Mouse (Mus musculus) midbrain, embryonic 11.5 days (tissue): Measurements from ENCODE around the gene Rcsd1. TPM values are rescaled to one million over a fixed set of nuclear protein-coding genes. Genes with fewer than 3 reads are reported as not detected.

Experiments used
- ATAC-seq: fragments of 200-750 bp; cut with Nextera tagmentation; 2 replicates; pipeline ENCODE4 v1.8.0; 2017; ENCODE audit warnings: moderate TSS enrichment, moderate library complexity; ENCODE audit not compliant: low FRiP score
- DNase-seq: peaks from one replicate; pipeline ENCODE4 v3.0.0; 2015; ENCODE audit warnings: low spot score; ENCODE audit errors: missing footprints
- H3K27ac ChIP-seq: fragments of 300-500 bp; sonication (generic); 2 replicates; pipeline ENCODE4 v1.5.1; 2014; ENCODE audit warnings: low read depth, low read length
- H3K27me3 ChIP-seq: fragments of 300-500 bp; sonication (generic); 2 replicates; pipeline ENCODE4 v1.6.1; 2014; ENCODE audit warnings: mild to moderate bottlenecking, low read length, moderate library complexity, mixed read lengths; ENCODE audit not compliant: control insufficient read depth, insufficient read depth
- H3K36me3 ChIP-seq: fragments of 300-500 bp; sonication (generic); 2 replicates; pipeline ENCODE4 v1.6.1; 2014; ENCODE audit warnings: mild to moderate bottlenecking, low read length, moderate library complexity, mixed read lengths; ENCODE audit not compliant: control insufficient read depth, insufficient read depth
- H3K4me1 ChIP-seq: fragments of 300-500 bp; sonication (generic); 2 replicates; pipeline ENCODE4 v1.6.1; 2014; ENCODE audit warnings: low read length; ENCODE audit not compliant: control insufficient read depth, insufficient read depth
- H3K4me2 ChIP-seq: fragments of 300-500 bp; sonication (generic); 2 replicates; pipeline ENCODE4 v1.6.1; 2014; ENCODE audit warnings: mild to moderate bottlenecking, moderate library complexity
- H3K4me3 ChIP-seq: fragments of 300-500 bp; sonication (generic); 2 replicates; pipeline ENCODE4 v1.5.1; 2014; ENCODE audit warnings: low read depth, low read length
- H3K9ac ChIP-seq: fragments of 300-500 bp; sonication (generic); 2 replicates; pipeline ENCODE4 v1.6.1; 2014; ENCODE audit warnings: low read length
- H3K9me3 ChIP-seq: fragments of 300-500 bp; sonication (generic); 2 replicates; pipeline ENCODE4 v1.6.1; 2016; ENCODE audit warnings: low read length; ENCODE audit not compliant: control insufficient read depth
- WGBS: fragments of 180-500 bp; shearing (Covaris S2); extraction: QIAGEN DNeasy Blood & Tissue Kit; methylation state at CpG from one replicate; pipeline ENCODE4 v1.1.7; 2014; 5-methylcytosine and 5-hydroxymethylcytosine counted together
- polyA plus RNA-seq: library from polyadenylated mRNA; unstranded; fragments of >200 nt; fragmentation: Nextera tagmentation; extraction: Ambion mirVana; gene quantifications from 2 replicates; pipeline ENCODE4 v1.2.1, GENCODE M21; 2014

Rcsd1 gene
- polyA plus RNA-seq, 1 experiment from 2014 or later = 5.9 TPM

DNA sequence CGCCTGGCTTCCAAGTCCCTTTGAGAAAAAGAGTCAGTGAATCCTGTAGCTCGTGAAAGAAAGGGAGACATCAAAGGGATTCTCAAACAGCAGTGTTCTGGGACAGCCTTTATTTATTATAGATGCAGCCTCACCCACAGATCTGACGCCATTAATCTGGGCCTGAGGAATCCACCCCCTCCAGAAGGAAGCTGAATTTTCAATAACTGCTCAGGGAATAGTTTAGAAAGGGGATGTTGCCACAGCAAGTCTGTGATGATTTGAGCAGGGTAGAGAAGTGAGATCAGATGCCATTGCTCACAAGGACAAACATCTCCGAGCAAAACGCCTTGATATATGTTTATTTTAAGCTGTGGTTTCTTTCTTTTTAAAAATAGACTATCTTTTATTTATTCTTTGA is 27.9 kb upstream of the Rcsd1 start:
- no peak overlapping the region for H3K4me2 ChIP-seq
- 39% methylated on average over 5 of the region's 5 CpGs for WGBS
- no peak for DNase-seq

DNA sequence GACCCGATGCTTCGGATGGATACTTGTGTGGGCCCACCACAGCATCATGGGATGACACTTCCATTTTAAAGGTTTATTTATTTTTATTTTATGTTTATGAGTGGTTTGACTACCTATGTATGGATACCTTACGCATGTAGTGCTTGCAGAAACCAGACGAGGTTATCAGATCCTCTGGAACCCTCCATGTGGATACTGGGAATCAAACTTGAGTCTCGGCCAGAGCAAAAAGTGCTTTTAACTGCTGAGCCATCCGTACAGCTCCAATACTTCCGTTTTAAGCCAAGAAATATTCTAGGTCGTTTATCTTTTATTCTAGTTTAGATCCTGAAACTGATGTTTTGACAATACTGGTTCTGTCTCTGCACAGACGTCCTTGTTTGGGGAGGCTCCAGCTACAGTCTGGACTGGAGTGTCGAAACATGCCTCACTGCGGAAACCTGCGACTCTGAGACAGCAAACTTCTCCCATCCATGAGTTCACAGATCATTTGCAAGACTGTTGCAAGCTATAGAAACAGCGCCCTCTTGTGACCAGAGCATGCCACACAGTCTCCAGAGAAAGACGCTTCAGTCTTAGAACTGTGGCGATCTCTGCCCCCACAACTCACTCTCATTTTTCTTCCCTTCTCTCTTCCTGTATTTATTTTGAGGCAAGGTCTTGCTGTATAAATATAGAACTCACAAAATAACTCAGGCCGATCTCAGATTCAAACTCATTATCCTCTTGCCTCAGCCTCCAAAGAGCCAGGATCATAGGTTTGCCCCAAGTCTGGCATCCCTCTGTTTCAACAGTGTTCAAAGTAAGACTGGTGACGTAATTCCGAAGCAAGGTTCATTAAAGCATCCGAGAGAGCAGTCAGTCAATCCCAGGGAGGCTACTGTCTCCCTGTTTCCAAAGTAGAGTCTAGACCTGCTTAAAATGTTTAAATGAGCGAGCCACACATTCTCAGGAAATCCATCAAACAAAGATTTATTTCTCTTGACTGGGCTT is 26.6 kb upstream of the Rcsd1 start:
- Histone ChIP-seq H3K27me3 (no peaks in the 10 kb centered on the region), H3K9me3 (no peaks in the 10 kb centered on the region), H3K27ac (no peak overlapping the region), H3K4me1 (no peaks in the 10 kb centered on the region; the same call in 1 of the 2 replicates), H3K9ac (0 out of 2 replicates have a peak overlapping the region, but pooled peaks have one; percentile 18), H3K4me2 (no peak overlapping the region), H3K36me3 (no peaks in the 10 kb centered on the region), H3K4me3 (no peak overlapping the region)
- peak; percentile 75; the same call in 1 of the 2 replicates for ATAC-seq
- DNase-seq = peak; percentile 98
- 38% methylated on average over 20 of the region's 20 CpGs for WGBS

More for the DNA sequence above, 27.9 kb upstream of the Rcsd1 start:
- Histone ChIP-seq H3K4me3 (no peak overlapping the region), H3K4me1 (no peaks in the 10 kb centered on the region; the same call in 1 of the 2 replicates), H3K36me3 (no peaks in the 10 kb centered on the region), H3K27me3 (no peaks in the 10 kb centered on the region), H3K9me3 (no peaks in the 10 kb centered on the region), H3K27ac (no peak overlapping the region), H3K9ac (no peak overlapping the region)
- ATAC-seq = no peak

DNA sequence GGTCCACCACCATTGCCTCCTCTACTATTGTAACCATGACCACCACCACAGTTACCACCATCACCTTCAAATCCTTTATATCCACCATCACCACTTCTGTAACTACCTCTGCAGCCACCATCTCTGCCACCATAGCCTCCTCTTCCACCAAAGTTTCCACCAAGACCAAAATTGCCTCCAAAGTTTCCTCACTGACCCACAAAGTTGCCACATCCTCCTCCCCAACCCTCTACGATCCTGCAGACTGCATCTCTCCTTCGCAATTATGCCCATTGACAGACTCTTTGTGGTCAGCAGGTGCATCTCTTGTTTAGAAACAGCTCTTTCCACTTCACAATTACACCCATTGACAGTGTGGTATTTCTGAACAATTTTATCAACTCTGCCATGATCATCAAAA is 25.3 kb upstream of the Rcsd1 start:
- DNase-seq (no peak), ATAC-seq (no peak)
- no peak overlapping the region for H3K27ac ChIP-seq
- H3K9ac ChIP-seq = no peak overlapping the region
- H3K36me3 ChIP-seq = no peaks in the 10 kb centered on the region
- 91% methylated on average over 2 of the region's 2 CpGs for WGBS
- no peak overlapping the region for H3K4me3 ChIP-seq
- H3K9me3 ChIP-seq = no peaks in the 10 kb centered on the region
- no peak overlapping the region for H3K4me2 ChIP-seq
- H3K4me1 ChIP-seq = no peaks in the 10 kb centered on the region; the same call in 1 of the 2 replicates
- H3K27me3 ChIP-seq = no peaks in the 10 kb centered on the region

DNA sequence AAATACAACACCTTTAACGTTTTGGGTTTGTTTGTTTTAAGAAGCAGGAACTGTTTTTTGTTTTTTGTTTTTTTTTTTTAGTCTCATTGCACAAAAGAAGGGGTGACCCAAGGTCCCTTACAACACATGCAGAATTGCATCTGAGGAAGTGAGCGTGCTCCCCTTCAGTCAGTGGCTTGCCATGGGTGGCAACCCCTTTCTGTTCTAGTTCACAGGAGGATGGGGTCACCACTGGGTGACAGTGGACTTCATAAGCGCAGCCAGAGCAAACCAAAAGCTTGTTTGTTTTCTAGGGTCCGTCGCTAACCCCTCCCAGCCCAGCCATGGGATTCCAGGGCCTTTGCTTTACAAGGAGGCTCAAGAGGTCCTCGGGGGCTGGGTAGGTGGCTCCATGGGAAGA is 22.0 kb upstream of the Rcsd1 start:
- ATAC-seq (no peak), DNase-seq (no peak)
- no peak overlapping the region for H3K27ac ChIP-seq
- WGBS = 73% methylated on average over 6 of the region's 6 CpGs
- no peaks in the 10 kb centered on the region for H3K9me3 ChIP-seq
- peaks cover 4% of the 10 kb centered on the region for H3K4me1 ChIP-seq
- no peak overlapping the region for H3K4me3 ChIP-seq
- no peak overlapping the region for H3K9ac ChIP-seq
- no peaks in the 10 kb centered on the region for H3K36me3 ChIP-seq
- no peak overlapping the region for H3K4me2 ChIP-seq
- H3K27me3 ChIP-seq = no peaks in the 10 kb centered on the region

DNA sequence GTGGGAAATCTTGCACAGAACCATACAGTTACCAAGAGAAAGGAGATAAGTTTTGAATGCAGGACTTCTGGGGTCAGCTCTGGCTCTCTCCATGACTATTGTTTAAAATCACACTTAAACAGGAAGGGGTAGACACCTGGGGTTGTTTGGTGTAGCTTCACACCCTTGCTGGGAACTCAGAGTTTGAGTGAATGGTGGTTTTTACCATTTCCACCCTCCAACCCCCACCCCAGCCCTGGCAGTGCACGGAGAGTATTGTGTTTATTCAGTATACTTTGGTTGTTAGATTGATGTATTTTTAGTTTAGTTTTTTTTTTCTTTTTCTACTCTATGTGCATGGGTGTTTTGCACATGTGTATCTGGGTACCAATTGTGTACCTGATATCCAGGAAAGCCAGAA is 20.6 kb upstream of the Rcsd1 start:
- H3K9me3 ChIP-seq = no peaks in the 10 kb centered on the region
- WGBS = 55% methylated on average over 1 of the region's 1 CpGs
- DNase-seq (no peak), ATAC-seq (no peak)
- H3K4me1 ChIP-seq = peaks cover 4% of the 10 kb centered on the region; the same call in 1 of the 2 replicates
- H3K27ac ChIP-seq = no peak overlapping the region
- H3K36me3 ChIP-seq = no peaks in the 10 kb centered on the region
- H3K9ac ChIP-seq = no peak overlapping the region
- H3K4me3 ChIP-seq = no peak overlapping the region
- no peaks in the 10 kb centered on the region for H3K27me3 ChIP-seq
- H3K4me2 ChIP-seq = no peak overlapping the region

DNA sequence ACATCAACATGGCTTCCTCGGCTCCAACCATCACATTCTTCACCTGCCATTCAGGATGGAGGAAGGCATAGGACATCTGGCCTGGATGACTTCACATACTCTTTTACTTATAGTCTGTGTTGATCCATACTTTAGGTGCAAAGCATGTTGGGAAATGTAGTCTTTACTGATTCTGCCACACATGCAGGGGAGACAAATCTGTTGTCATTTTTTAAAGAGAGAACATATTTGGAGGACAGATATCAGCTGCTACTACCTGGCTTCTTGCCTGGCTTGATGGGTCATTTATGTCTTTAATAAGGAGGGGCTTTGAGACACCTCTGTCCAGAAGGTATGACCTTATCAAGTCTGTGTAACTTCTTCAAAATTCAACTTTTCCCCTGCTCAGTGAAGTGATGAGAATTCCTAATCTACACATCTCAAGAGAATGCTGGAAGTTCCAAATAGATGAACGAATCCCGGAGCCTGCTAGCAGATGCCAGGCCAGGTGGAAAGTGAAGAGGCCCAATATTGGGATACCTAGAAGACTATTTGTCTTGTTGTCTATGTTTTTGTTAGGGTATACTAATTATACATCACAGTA is 18.6 kb upstream of the Rcsd1 start:
- H3K4me1 ChIP-seq = peaks cover 4% of the 10 kb centered on the region; the same call in 1 of the 2 replicates
- 88% methylated on average over 3 of the region's 3 CpGs for WGBS
- H3K9ac ChIP-seq = no peak overlapping the region
- no peaks in the 10 kb centered on the region for H3K36me3 ChIP-seq
- H3K4me3 ChIP-seq = no peak overlapping the region
- DNase-seq (no peak), ATAC-seq (no peak)
- H3K27me3 ChIP-seq = no peaks in the 10 kb centered on the region
- no peak overlapping the region for H3K4me2 ChIP-seq
- H3K9me3 ChIP-seq = no peaks in the 10 kb centered on the region
- no peak overlapping the region for H3K27ac ChIP-seq

DNA sequence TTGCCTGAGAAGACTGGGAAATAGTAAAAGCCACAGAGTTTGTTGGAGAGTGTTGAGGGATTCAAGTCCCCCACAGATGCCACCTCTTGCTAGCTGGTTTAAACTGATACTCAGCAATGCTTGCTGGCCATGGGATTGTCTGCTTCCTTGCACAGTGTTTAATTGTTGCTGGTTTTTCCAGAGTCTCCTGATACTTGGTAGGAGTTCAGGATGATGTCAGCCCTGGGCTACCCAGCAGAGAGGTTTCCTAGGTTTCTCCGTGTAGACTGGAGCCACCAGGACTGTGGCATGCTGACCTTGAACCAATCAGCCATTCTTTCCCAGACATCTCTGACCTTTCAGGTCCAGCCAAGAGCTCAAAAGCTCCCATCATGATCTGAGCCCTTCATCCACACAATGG is 17.4 kb upstream of the Rcsd1 start:
- Histone ChIP-seq H3K27ac (no peak overlapping the region), H3K27me3 (no peaks in the 10 kb centered on the region), H3K9me3 (no peaks in the 10 kb centered on the region), H3K36me3 (no peaks in the 10 kb centered on the region), H3K4me3 (no peak overlapping the region), H3K9ac (no peak overlapping the region), H3K4me2 (no peak overlapping the region), H3K4me1 (peaks cover 4% of the 10 kb centered on the region; the same call in 1 of the 2 replicates)
- 43% methylated on average over 1 of the region's 1 CpGs for WGBS
- ATAC-seq = no peak
- DNase-seq = no peak

DNA sequence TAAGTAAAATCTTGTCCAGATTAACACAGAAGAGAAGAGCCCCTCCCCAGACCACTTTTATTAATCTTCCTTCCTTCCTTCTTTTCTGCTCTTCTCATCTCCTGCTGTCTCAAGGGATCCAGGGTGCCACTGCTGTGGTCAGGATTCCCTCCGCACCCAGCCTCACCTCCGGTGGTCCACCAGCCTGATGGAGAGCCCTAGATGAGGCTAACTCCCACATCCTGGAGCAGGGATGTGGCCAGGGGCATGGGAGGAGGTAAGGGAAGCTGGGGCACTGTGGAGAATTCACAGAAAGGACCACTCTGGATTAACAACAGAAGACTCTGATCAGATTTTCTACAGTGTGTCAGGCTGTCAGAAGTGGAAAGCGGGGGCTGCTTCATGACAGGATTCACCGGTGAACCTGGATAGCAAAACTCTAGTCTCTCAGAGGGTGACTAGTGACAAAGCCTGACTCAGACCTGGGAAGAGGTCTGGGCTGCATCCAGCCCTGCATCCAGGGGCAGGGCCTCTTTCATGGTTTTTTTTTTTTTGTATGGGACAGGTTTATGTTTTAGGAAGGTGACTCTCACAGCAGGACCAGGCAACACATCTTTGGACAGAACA is 15.6 kb upstream of the Rcsd1 start:
- H3K36me3 ChIP-seq = no peaks in the 10 kb centered on the region
- WGBS = 77% methylated on average over 4 of the region's 4 CpGs
- no peak overlapping the region for H3K4me2 ChIP-seq
- no peak overlapping the region for H3K4me3 ChIP-seq
- peaks cover 4% of the 10 kb centered on the region; the same call in 1 of the 2 replicates for H3K4me1 ChIP-seq
- ATAC-seq = no peak
- H3K27me3 ChIP-seq = no peaks in the 10 kb centered on the region
- no peak for DNase-seq
- H3K9me3 ChIP-seq = no peaks in the 10 kb centered on the region
- H3K9ac ChIP-seq = no peak overlapping the region
- H3K27ac ChIP-seq = no peak overlapping the region
